Mouse (Mus musculus) neural tube, embryonic 13.5 days (tissue): ENCODE data around the gene Auts2. TPM values are rescaled to one million over a fixed set of nuclear protein-coding genes. Genes with fewer than 3 reads are reported as not detected.

ENCODE experiments used
- ATAC-seq: fragments of 200-750 bp; cut with Nextera tagmentation; 2 replicates; pipeline ENCODE4 v1.8.0; 2017; ENCODE audit warnings: low read depth, mild to moderate bottlenecking, moderate TSS enrichment, moderate library complexity
- H3K27ac ChIP-seq: fragments of 300-500 bp; sonication (generic); replicated peaks from 2 replicates; pipeline ENCODE4 v1.5.1; 2015; ENCODE audit warnings: moderate library complexity, mild to moderate bottlenecking, inconsistent platforms
- H3K27me3 ChIP-seq: fragments of 300-500 bp; sonication (generic); 2 replicates; pipeline ENCODE4 v1.6.1; 2015; ENCODE audit warnings: mild to moderate bottlenecking, inconsistent platforms
- H3K36me3 ChIP-seq: fragments of 300-500 bp; sonication (generic); 2 replicates; pipeline ENCODE4 v1.6.1; 2015; ENCODE audit warnings: mild to moderate bottlenecking, inconsistent platforms
- H3K4me1 ChIP-seq: fragments of 300-500 bp; sonication (generic); replicated peaks from 2 replicates; pipeline ENCODE4 v1.6.1; 2015; ENCODE audit warnings: inconsistent platforms
- H3K4me2 ChIP-seq: fragments of 300-500 bp; sonication (generic); 2 replicates; pipeline ENCODE4 v1.6.1; 2015; ENCODE audit warnings: inconsistent platforms, mild to moderate bottlenecking, moderate library complexity
- H3K4me3 ChIP-seq: fragments of 300-500 bp; sonication (generic); 2 replicates; pipeline ENCODE4 v1.5.1; 2015; ENCODE audit warnings: mild to moderate bottlenecking, inconsistent platforms
- H3K9ac ChIP-seq: fragments of 300-500 bp; sonication (generic); 2 replicates; pipeline ENCODE4 v1.6.1; 2015; ENCODE audit warnings: moderate library complexity, mild to moderate bottlenecking, inconsistent platforms
- H3K9me3 ChIP-seq: fragments of 300-500 bp; sonication (generic); 2 replicates; pipeline ENCODE4 v1.6.1; 2016; ENCODE audit warnings: inconsistent platforms
- WGBS: fragments of 180-500 bp; shearing (Covaris S2); methylation state at CpG from one replicate; pipeline ENCODE4 v1.1.7; 2015; 5-methylcytosine and 5-hydroxymethylcytosine counted together
- polyA plus RNA-seq: library from polyadenylated mRNA; unstranded; fragments of >200 nt; fragmentation: Nextera tagmentation; extraction: Ambion mirVana; gene quantifications from 2 replicates; pipeline ENCODE4 v1.2.1, GENCODE M21; 2015

The Auts2 gene
- polyA plus RNA-seq, 1 experiment from 2014 or later = 72.6 TPM

- Histone ChIP-seq H3K4me1 (peaks cover 27% of the 10 kb centered on the region), H3K27me3 (no peaks in the 10 kb centered on the region), H3K36me3 (no peaks in the 10 kb centered on the region), H3K27ac (no peak overlapping the region), H3K4me2 (no peak overlapping the region), H3K4me3 (no peak overlapping the region), H3K9me3 (no peaks in the 10 kb centered on the region), H3K9ac (no peak overlapping the region)
- ATAC-seq = no peak
- WGBS = 95% methylated on average over 5 of the region's 5 CpGs
These were observed 374.9 kb downstream of the Auts2 start for GRCm38 (mm10) chr5:132168224-132168623.

GRCm38 (mm10) chr5:132166559-132166958 lies 376.6 kb downstream of the Auts2 start:
- no peak overlapping the region for H3K4me2 ChIP-seq
- ATAC-seq = no peak
- no peak overlapping the region for H3K9ac ChIP-seq
- H3K4me1 ChIP-seq = peaks cover 42% of the 10 kb centered on the region
- no peaks in the 10 kb centered on the region for H3K9me3 ChIP-seq
- 86% methylated on average over 3 of the region's 3 CpGs for WGBS
- no peak overlapping the region for H3K27ac ChIP-seq
- H3K36me3 ChIP-seq = no peaks in the 10 kb centered on the region
- H3K27me3 ChIP-seq = no peaks in the 10 kb centered on the region
- no peak overlapping the region for H3K4me3 ChIP-seq

DNA sequence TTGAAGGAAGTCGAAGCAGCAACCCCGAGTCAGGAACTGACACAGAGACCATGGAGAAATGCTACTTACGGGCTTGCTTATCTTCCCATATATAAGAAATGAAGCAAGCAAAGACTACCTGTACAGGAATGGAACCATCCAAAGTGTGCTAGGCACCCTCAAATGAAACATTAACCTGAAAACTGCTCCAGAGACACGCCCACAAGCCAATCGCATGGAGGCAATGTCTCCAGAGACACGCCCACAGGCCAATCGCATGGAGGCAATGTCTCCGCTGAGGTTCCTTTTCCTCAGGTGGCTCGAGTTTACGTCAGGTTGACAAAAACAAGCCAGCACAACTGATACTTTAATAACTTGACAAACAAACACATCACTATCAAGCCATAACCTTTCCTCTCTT lies 379.2 kb downstream of the Auts2 start:
- H3K9me3 ChIP-seq = no peaks in the 10 kb centered on the region
- no peak for ATAC-seq
- WGBS = 75% methylated on average over 10 of the region's 10 CpGs
- H3K36me3 ChIP-seq = no peaks in the 10 kb centered on the region
- H3K4me1 ChIP-seq = peaks cover 34% of the 10 kb centered on the region
- H3K4me3 ChIP-seq = no peak overlapping the region
- no peak overlapping the region for H3K9ac ChIP-seq
- no peak overlapping the region for H3K27ac ChIP-seq
- no peaks in the 10 kb centered on the region for H3K27me3 ChIP-seq
- no peak overlapping the region for H3K4me2 ChIP-seq

DNA sequence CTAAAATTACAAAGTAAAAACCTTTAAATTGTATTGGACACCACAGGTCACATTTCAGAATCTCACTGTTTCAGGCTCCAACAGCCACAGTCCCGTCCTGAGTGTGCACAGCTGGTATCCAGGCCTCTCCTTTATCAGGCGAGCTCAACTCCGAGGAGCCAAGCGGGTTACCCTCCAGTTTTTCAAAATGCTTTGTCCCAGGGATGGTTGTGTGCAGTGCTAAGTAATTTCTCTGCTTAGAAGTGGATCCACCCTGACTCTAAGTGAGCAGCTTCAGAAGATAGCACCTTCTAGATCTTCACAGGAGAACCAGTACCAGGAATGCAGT lies 381.0 kb downstream of the Auts2 start:
- 30% methylated on average over 4 of the region's 4 CpGs for WGBS
- no peaks in the 10 kb centered on the region for H3K27me3 ChIP-seq
- H3K4me2 ChIP-seq = no peak overlapping the region
- peaks cover 31% of the 10 kb centered on the region for H3K4me1 ChIP-seq
- H3K4me3 ChIP-seq = no peak overlapping the region
- no peak overlapping the region; the same call in 1 of the 2 replicates for H3K27ac ChIP-seq
- no peaks in the 10 kb centered on the region for H3K9me3 ChIP-seq
- H3K9ac ChIP-seq = no peak overlapping the region
- ATAC-seq = peak; percentile 40; the same call in 1 of the 2 replicates
- no peaks in the 10 kb centered on the region for H3K36me3 ChIP-seq

GRCm38 (mm10) chr5:132161338-132162205 lies 381.6 kb downstream of the Auts2 start:
- Histone ChIP-seq H3K27me3 (no peaks in the 10 kb centered on the region), H3K27ac (peak overlapping the region; percentile 57), H3K4me3 (no peak overlapping the region), H3K9me3 (no peaks in the 10 kb centered on the region), H3K4me1 (peaks cover 31% of the 10 kb centered on the region), H3K36me3 (no peaks in the 10 kb centered on the region), H3K4me2 (no peak overlapping the region), H3K9ac (no peak overlapping the region)
- ATAC-seq = no peak; the same call in 1 of the 2 replicates
- 26% methylated on average over 9 of the region's 9 CpGs for WGBS

GRCm38 (mm10) chr5:132144181-132144580 lies 399.0 kb downstream of the Auts2 start:
- Histone ChIP-seq H3K9me3 (no peaks in the 10 kb centered on the region), H3K4me1 (peaks cover 12% of the 10 kb centered on the region), H3K27ac (no peak overlapping the region), H3K4me3 (no peak overlapping the region), H3K27me3 (no peaks in the 10 kb centered on the region), H3K9ac (no peak overlapping the region), H3K36me3 (no peaks in the 10 kb centered on the region), H3K4me2 (no peak overlapping the region)
- 91% methylated on average over 4 of the region's 4 CpGs for WGBS
- ATAC-seq = no peak

DNA sequence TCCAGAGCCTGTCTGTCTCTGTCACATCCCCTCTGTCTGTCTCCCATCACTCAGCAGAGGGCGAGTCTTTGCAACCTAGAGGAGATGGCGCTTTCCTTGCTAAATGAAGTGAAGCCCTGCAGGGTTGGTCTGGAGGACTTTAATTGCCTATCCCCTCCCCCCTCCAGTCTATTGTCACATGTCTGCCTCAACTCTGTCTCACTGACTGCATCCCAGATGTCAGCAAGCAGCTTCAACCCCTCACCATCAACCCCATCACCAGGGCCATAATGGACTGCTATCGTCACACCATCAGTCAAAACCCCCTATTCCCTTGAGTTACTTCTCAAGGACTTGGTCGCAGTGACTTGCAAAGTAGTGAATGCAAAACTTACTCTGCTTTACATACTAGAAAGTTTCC lies 402.3 kb downstream of the Auts2 start:
- Histone ChIP-seq H3K4me2 (no peak overlapping the region), H3K36me3 (no peaks in the 10 kb centered on the region), H3K9me3 (no peaks in the 10 kb centered on the region), H3K27me3 (no peaks in the 10 kb centered on the region), H3K4me1 (peaks cover 21% of the 10 kb centered on the region), H3K27ac (no peak overlapping the region), H3K4me3 (no peak overlapping the region), H3K9ac (no peak overlapping the region)
- no peak for ATAC-seq
- 46% methylated on average over 4 of the region's 4 CpGs for WGBS

DNA sequence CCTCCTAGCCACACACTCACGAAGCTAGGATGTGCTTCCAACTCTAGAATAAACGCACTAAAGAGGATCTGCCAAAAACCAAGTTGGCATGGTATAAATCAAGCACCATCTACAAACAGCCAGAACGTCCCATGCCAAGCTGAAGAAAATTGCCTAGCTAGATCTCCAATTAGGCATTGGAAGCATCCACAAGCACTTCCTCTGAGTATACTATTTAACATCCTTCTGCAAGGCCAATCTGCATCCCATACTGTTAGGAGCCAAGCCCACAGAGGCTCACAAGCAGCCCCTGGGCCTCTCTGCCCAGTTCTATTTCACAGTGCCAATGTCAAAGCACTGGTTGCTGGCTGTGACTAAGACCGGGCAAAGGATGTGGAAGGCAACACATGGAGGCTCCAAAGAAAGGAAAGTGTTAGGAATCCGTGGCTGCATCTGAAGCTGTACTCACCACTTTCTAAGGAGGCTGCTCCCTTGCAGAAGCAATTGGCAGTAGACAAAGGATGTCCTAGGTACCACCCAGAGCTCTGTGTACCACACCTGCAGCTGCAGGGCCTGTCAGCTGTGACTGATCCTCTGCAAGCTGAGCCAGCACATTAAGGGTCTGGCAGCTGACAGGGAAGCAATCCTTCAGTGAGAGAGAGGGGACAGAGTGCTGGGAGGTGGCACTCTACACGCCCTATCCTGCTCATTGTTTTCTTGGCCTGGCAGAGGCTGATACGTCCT lies 407.0 kb downstream of the Auts2 start:
- H3K9ac ChIP-seq = no peak overlapping the region
- H3K27me3 ChIP-seq = no peaks in the 10 kb centered on the region
- no peak overlapping the region for H3K4me3 ChIP-seq
- 48% methylated on average over 7 of the region's 7 CpGs for WGBS
- no peak for ATAC-seq
- no peaks in the 10 kb centered on the region for H3K36me3 ChIP-seq
- no peak overlapping the region for H3K4me2 ChIP-seq
- H3K9me3 ChIP-seq = no peaks in the 10 kb centered on the region
- peaks cover 19% of the 10 kb centered on the region for H3K4me1 ChIP-seq
- peak overlapping the region; percentile 52; the same call in 1 of the 2 replicates for H3K27ac ChIP-seq

- no peak overlapping the region for H3K9ac ChIP-seq
- H3K36me3 ChIP-seq = no peaks in the 10 kb centered on the region
- peaks cover 26% of the 10 kb centered on the region for H3K4me1 ChIP-seq
- H3K4me2 ChIP-seq = no peak overlapping the region
- H3K27ac ChIP-seq = no peak overlapping the region
- no peak overlapping the region for H3K4me3 ChIP-seq
- WGBS = 100% methylated on average over 3 of the region's 3 CpGs
- H3K27me3 ChIP-seq = no peaks in the 10 kb centered on the region
- H3K9me3 ChIP-seq = no peaks in the 10 kb centered on the region
- no peak for ATAC-seq
These were observed 411.2 kb downstream of the Auts2 start for GRCm38 (mm10) chr5:132131948-132132347.

DNA sequence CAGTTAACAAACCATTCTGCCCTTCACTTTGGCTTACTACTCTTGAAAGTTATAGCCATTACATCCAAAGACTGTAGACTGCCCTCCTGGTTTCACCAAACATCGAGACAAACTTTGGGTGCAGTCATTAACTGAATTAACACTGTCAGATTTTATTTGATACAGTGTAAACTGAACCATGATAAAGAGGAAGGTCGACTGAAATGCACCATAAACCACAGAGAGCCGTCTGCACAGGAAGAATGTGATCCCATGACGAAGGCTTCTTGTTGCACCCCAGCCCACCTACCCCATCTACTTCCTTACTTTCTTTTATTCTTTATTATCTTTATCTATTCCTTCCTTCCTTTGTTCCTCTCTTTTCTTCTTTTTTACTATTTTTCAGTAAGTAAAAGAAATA lies 412.6 kb downstream of the Auts2 start:
- no peak for ATAC-seq
- H3K9ac ChIP-seq = no peak overlapping the region
- 32% methylated on average over 4 of the region's 4 CpGs for WGBS
- H3K4me1 ChIP-seq = peaks cover 15% of the 10 kb centered on the region
- no peak overlapping the region for H3K4me2 ChIP-seq
- no peaks in the 10 kb centered on the region for H3K27me3 ChIP-seq
- H3K9me3 ChIP-seq = no peaks in the 10 kb centered on the region
- no peak overlapping the region for H3K4me3 ChIP-seq
- no peak overlapping the region for H3K27ac ChIP-seq
- H3K36me3 ChIP-seq = no peaks in the 10 kb centered on the region

- H3K36me3 ChIP-seq = no peaks in the 10 kb centered on the region
- no peak overlapping the region for H3K9ac ChIP-seq
- no peaks in the 10 kb centered on the region for H3K9me3 ChIP-seq
- WGBS = 80% methylated on average over 12 of the region's 12 CpGs
- peaks cover 12% of the 10 kb centered on the region for H3K4me1 ChIP-seq
- H3K27ac ChIP-seq = no peak overlapping the region
- no peaks in the 10 kb centered on the region for H3K27me3 ChIP-seq
- no peak overlapping the region for H3K4me2 ChIP-seq
- ATAC-seq = no peak
- no peak overlapping the region for H3K4me3 ChIP-seq
These were observed 416.5 kb downstream of the Auts2 start for GRCm38 (mm10) chr5:132126626-132127025.

- no peak for ATAC-seq
- no peak overlapping the region for H3K4me3 ChIP-seq
- no peaks in the 10 kb centered on the region for H3K9me3 ChIP-seq
- H3K36me3 ChIP-seq = no peaks in the 10 kb centered on the region
- H3K27ac ChIP-seq = no peak overlapping the region
- no peak overlapping the region for H3K9ac ChIP-seq
- 67% methylated on average over 3 of the region's 3 CpGs for WGBS
- H3K4me2 ChIP-seq = no peak overlapping the region
- peaks cover 23% of the 10 kb centered on the region for H3K4me1 ChIP-seq
- H3K27me3 ChIP-seq = no peaks in the 10 kb centered on the region
These were observed 427.5 kb downstream of the Auts2 start for GRCm38 (mm10) chr5:132115631-132116030.
